In the genomic region with DNA sequence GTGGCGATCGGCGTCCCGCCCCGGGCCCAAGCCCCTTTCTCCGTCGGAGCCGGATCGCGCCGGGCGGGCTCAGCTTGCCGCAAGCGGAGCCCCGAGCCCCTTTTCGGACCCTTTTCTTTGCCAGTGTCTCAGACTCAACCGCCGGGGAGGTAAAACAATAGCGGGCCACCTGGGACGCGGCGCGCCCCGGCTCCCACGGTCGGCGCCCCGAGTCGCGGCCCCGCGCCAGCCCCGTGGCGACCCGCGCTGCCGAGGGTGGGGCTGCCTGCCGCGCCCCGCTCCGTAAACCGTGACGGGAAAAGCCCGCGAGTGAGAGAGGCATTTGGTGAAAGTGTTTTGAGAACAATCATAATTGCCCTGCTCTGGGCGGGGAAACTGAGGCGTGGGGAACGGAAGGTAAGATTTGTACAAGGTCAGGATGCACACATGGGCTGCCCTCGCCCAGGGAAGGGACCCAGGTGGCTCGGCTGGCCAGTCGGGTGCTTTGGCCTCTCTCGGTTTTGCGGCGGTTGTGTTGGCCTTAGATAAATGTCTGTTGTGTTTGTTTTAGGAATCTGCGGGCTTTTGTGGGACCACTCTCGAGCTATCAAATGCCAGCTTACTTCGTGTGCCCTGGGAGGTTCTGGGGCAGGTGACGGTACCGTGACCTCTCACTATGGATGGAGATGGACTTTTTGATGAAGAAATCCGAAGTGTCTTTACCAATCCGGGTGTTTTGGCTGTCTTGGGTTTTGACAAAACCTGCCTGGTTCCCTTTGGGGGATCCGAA, we compare ENCODE assay signal across 8 mouse cellular contexts. TPM values are rescaled to one million over a fixed set of nuclear protein-coding genes. Genes with fewer than 3 reads are reported as not detected.
DNase-seq lines count a peak whose midpoint lies in the region; ATAC-seq and TF ChIP-seq lines count a peak whose summit lies in the region.

No protein-coding gene starts in this region.

- peak overlapping the region; percentile 95 for H3K4me2 ChIP-seq in lung, embryonic 15.5 days
- H3K4me2 ChIP-seq in liver, embryonic 11.5 days: peak overlapping the region; percentile 97
- H3K4me2 ChIP-seq in stomach, embryonic 15.5 days: peak overlapping the region; percentile 82

- H3K4me3 ChIP-seq in lung, embryonic 15.5 days: peak overlapping the region; percentile 87
- H3K4me3 ChIP-seq in bone marrow macrophage, adult 2 months (ENCODE audit: insufficient read depth, low read length): peak overlapping the region; percentile 54
- peak overlapping the region; percentile 86 for H3K4me3 ChIP-seq in liver, embryonic 11.5 days (ENCODE audit: low read depth, low read length)
- H3K4me3 ChIP-seq in stomach, embryonic 15.5 days (replicated peaks): peak overlapping the region; percentile 66

- no peak for TF ChIP-seq POLR2A in bone marrow macrophage, adult 2 months (IDR thresholded peaks at IDR 0.05; ENCODE audit: borderline replicate concordance, low read depth, low read length)

- under 1% methylated on average over 62 of the region's 62 CpGs for WGBS in lung, embryonic 15.5 days
- WGBS in liver, embryonic 11.5 days: 1% methylated on average over 56 of the region's 62 CpGs
- under 1% methylated on average over 60 of the region's 62 CpGs for whole genome bisulfite sequencing in stomach, embryonic 15.5 days

- peaks cover 50% of the 10 kb centered on the region for H3K4me1 ChIP-seq in lung, embryonic 15.5 days
- no peaks in the 10 kb centered on the region for H3K4me1 ChIP-seq in bone marrow macrophage, adult 2 months (ENCODE audit: control insufficient read depth, insufficient read depth, low read length)
- H3K4me1 ChIP-seq in liver, embryonic 11.5 days (replicated peaks; ENCODE audit: control insufficient read depth, insufficient read depth, low read length): peaks cover 44% of the 10 kb centered on the region
- peaks cover 39% of the 10 kb centered on the region for H3K4me1 ChIP-seq in stomach, embryonic 15.5 days

- TF ChIP-seq CTCF in bone marrow macrophage, adult 2 months (IDR thresholded peaks at IDR 0.05; ENCODE audit: low read depth, low read length): no peak

- peak overlapping the region; percentile 70 for H3K27ac ChIP-seq in lung, embryonic 15.5 days
- no peak overlapping the region for H3K27ac ChIP-seq in bone marrow macrophage, adult 2 months (ENCODE audit: insufficient read depth, low read depth, low read length)
- peak overlapping the region; percentile 80 for H3K27ac ChIP-seq in liver, embryonic 11.5 days (ENCODE audit: low read depth, low read length)
- peak overlapping the region; percentile 66 for H3K27ac ChIP-seq in stomach, embryonic 15.5 days

- H3K36me3 ChIP-seq in lung, embryonic 15.5 days: no peaks in the 10 kb centered on the region
- H3K36me3 ChIP-seq in liver, embryonic 11.5 days (ENCODE audit: control insufficient read depth, insufficient read depth, low read length): no peaks in the 10 kb centered on the region
- H3K36me3 ChIP-seq in stomach, embryonic 15.5 days: no peaks in the 10 kb centered on the region

- no peak for DNase-seq in lung, postnatal 25 days (ENCODE audit: low spot score)
- no peak for DNase-seq in liver, embryonic 11.5 days (ENCODE audit: low spot score)
- DNase-seq in frontal cortex, adult 2 months (ENCODE audit: extremely low spot score in 1 of 2, low spot score in 1 of 2): no peak
- DNase-seq in layer of hippocampus, adult 8-10 months (ENCODE audit: low spot score in 2 of 2): no peak

- H3K9me3 ChIP-seq in lung, embryonic 15.5 days: no peaks in the 10 kb centered on the region
- no peaks in the 10 kb centered on the region for H3K9me3 ChIP-seq in liver, embryonic 11.5 days (ENCODE audit: control insufficient read depth, low read length)
- no peaks in the 10 kb centered on the region for H3K9me3 ChIP-seq in stomach, embryonic 15.5 days

- H3K9ac ChIP-seq in lung, embryonic 15.5 days: peak overlapping the region; percentile 86
- peak overlapping the region; percentile 82 for H3K9ac ChIP-seq in liver, embryonic 11.5 days (ENCODE audit: low read depth, low read length)
- H3K9ac ChIP-seq in stomach, embryonic 15.5 days: peak overlapping the region; percentile 68

- no peak for ATAC-seq in lung, embryonic 15.5 days (ENCODE audit: borderline replicate concordance, extremely low read depth, low FRiP score, low TSS enrichment)
- 0 out of 2 replicates have a peak, but pooled peaks have one; percentile 6 for ATAC-seq in granulocyte monocyte progenitor cell, adult 5-6 weeks (replicated peaks; ENCODE audit: poor library complexity, severe bottlenecking)
- peak; percentile 1; the same call in 1 of the 2 replicates for ATAC-seq in liver, embryonic 11.5 days (replicated peaks; ENCODE audit: low FRiP score)
- ATAC-seq in stomach, embryonic 15.5 days (ENCODE audit: insufficient read depth, low FRiP score, low read depth): peak; percentile 20; the same call in 1 of the 2 replicates

- no peaks in the 10 kb centered on the region for H3K27me3 ChIP-seq in lung, embryonic 15.5 days
- no peaks in the 10 kb centered on the region for H3K27me3 ChIP-seq in liver, embryonic 11.5 days (replicated peaks; ENCODE audit: control insufficient read depth, insufficient read depth, low read length)
- H3K27me3 ChIP-seq in stomach, embryonic 15.5 days (replicated peaks): no peaks in the 10 kb centered on the region

RNA-seq across cellular contexts. Expression of a gene that starts 0.6 kb away (rescaled TPM):
- 40.7 and 41.3 TPM in 2 replicates for polyA plus RNA-seq in lung, embryonic 15.5 days (2015; fragmentation: Nextera tagmentation; extraction: Ambion mirVana)
- polyA plus RNA-seq in bone marrow macrophage, adult 2 months (2012; ENCODE audit: insufficient read depth, insufficient read length, missing spikeins): 0.19 TPM in 1 of 2 replicates, not detected in the other
- 0.13 TPM in 2 replicates for total RNA-seq in granulocyte monocyte progenitor cell, adult 5-6 weeks (2014; fragmentation: Nextera tagmentation)
- total RNA-seq in granulocyte monocyte progenitor cell, adult 5-6 weeks (2017): under 0.01 and 0.04 TPM in 2 replicates
- polyA plus RNA-seq in liver, embryonic 11.5 days (2014; fragmentation: Nextera tagmentation; extraction: Ambion mirVana): 16.6 and 17.3 TPM in 2 replicates
- polyA plus RNA-seq in stomach, embryonic 15.5 days (2015; fragmentation: Nextera tagmentation; extraction: Ambion mirVana): 32.0 and 37.0 TPM in 2 replicates
- 13.4 TPM in 2 replicates for polyA plus RNA-seq in frontal cortex, adult 2 months (2012; rRNA removed)
- 10 to 100 TPM; 16.4 to 17.7 (median 16.9) TPM for total RNA-seq in layer of hippocampus, adult 8-10 months (2022)

Comparison
In these comparisons a context has a peak if more than half of its experiments do, and no peak if none do; other contexts are left out.
1. RNA of a gene that starts 0.6 kb away (polyA plus RNA-seq): 40.7 to 41.3 TPM in lung, embryonic 15.5 days, 32.0 to 37.0 TPM in stomach, embryonic 15.5 days, 16.6 to 17.3 TPM in liver, embryonic 11.5 days and 13.4 TPM in frontal cortex, adult 2 months; 0.19 TPM in bone marrow macrophage, adult 2 months; every median in the first group is over 10 times any median in the second.
2. Peak in every context shown above with its lines, with median percentiles within 50 percentile points of each other: H3K4me2 ChIP-seq, H3K4me3 ChIP-seq and H3K9ac ChIP-seq.